Mouse (Mus musculus): ENCODE measurements around the gene Med4. TPM values are rescaled to one million over a fixed set of nuclear protein-coding genes. Genes with fewer than 3 reads are reported as not detected.
"Not testable (repeated sequence)": the region's sequence is repeated elsewhere in the genome, so short reads cannot be mapped to it uniquely, and the experiment has no call there.

Med4 gene
- total RNA-seq, 4 experiments from 2014 or later = 10.1 to 14.5 (median 12.7) TPM

GRCm38 (mm10) chr14:73501721-73502120, 8.1 kb upstream of the Med4 start:
- no peak for DNase-seq (ENCODE audit: low spot score in 2 of 2)

DNA sequence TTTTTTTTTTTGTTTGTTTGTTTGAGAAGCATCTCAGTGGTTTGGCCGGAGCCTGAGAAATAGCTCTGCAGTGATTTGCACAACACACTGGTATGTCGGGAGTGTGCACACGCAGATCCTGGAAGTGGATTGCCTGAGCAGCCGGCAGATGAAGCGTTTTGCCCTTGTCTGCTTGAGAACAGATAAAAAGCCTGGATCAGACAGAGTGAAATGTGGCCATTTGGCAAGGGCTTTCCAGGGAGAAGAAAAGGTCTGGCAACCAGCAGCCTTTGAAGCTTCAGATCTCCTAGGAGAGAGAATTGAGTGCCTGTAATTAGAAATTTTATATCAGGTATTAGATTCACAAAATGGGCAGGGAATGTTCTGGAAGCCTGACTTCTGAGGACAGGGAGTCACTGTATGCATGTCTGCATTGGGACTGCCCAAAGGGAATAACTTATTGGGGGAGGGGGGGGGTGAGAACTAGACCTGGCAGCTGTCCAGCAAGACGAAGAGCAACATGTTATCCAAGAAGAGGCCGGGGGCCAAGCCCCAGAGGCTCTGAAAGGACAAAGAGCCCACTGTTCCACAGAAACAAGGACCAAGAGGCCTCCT, 7.1 kb upstream of the Med4 start:
- DNase-seq (ENCODE audit: low spot score in 2 of 2) = no peak

DNA sequence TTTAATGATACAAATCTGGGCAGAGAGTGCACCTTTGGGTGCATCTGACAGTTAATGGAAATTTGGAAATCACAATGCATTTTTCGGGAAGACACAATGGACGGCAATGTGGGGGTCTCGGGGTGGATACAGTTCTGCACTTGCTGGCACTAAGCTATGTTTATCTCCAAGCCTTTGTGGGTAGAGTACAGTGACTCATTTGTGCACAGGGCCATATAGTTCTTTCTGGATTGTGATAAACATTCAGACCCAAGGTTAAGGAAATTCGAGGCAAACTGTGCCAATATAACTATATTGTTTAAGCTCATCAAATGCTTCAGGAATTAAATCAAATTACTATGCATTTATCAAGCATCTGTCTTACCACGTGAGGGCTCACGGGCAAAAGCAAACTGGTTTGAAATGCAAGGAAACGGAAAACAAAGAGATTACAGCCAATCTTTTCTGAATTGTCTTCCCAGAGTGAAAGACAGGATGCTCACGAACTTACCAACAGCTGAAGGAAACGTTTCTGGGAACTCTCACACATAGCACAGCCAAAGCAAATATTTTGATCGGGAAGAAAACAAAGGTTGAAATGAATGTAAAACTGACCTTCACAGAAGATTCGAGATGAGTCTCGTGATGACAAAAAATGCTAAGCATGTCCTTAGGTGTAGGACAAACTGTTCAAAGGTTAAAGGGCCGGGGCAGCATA, 6.4 kb upstream of the Med4 start:
- no peak for DNase-seq (ENCODE audit: low spot score in 2 of 2)

DNA sequence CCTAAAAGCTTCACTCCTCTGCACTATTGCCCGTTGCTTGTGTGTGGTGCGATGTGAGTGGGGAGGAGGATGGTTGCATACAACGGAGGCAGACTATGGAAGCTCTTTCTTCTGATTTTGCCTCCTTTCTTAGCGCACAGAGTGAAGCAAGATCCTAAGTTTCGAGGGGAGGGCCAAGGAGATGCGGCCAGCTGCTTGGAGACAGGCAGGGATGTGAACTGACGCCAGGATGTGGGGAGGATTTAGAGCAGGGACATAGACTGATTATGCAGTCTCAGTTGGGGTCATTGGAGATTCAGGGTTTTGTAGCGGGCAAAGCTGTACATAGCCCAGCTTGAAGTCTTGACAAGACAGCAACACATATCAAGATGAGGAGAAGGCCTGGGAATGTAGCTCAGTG, 3.5 kb upstream of the Med4 start:
- DNase-seq (ENCODE audit: low spot score in 2 of 2) = no peak

GRCm38 (mm10) chr14:73507200-73507599, 2.6 kb upstream of the Med4 start:
- DNase-seq (ENCODE audit: low spot score in 2 of 2) = no peak

DNA sequence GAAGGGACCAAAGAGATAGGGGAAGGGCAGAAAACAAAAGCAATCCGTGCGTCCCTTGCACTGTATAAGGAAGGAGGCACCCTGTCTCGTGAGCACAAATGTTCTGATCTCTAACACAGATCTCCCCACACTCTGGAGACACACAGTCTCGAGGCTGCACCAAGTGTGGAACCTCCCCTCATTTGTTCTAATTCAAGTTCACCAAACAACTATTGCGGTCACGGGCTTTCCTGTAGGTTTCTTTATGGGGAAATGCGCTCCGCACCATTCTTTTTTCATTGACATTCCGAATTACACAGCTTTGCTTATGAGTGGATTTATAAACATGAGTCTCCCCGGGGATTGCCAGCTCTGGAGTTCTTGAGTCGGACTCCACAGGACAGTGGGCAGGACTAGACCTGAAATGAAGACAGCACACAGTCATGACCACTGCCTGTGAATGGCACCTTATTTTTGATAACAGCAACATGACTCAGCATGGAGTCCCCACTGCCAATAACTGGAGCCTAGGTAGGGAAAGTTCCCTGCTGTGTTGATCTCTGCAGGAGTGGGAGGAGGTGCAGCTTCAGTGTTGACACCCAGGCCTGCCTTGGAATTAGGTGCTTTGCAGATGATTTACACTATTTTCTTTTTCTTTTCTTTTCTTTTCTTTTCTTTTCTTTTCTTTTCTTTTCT, 2.0 kb upstream of the Med4 start:
- DNase-seq (ENCODE audit: low spot score in 2 of 2) = no peak

- DNase-seq (ENCODE audit: low spot score in 2 of 2) = no peak
Measured at GRCm38 (mm10) chr14:73508630-73509395, 1.0 kb upstream of the Med4 start.

GRCm38 (mm10) chr14:73524136-73524535, 14.3 kb downstream of the Med4 start:
- DNase-seq (ENCODE audit: low spot score in 2 of 2) = no peak

DNA sequence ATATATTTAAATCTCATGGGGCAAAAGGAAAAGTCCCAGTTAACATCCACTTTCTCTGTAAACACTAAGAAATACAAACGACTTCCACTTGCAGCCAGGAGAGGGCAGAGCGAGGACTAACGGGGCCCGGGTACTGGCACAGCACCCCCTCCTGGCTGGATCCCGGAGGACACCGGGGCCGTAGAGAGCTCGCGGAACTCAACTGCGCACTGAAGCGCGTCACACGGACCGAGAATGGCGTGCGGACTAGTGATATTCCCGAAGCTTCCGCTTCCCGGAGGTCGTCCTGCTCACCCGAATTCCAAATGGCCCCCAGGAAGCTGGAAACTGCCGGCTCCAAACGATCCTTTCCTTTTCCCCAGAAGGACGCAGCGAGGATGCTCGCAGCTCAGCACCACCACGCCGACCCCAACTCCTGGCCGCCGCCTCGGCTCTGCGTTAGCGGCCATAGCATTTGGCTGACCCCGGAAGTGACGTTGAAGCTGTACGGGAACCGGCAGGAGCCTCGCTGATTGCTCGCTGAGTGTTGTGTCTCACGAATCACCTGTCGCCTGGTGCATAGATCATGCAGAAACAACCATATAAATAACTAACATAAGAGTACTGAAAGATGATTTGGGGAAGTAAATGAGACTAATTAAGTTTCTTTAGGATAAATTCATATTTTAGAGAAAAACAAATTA, 15.1 kb downstream of the Med4 start, which contains the start of gene Sucla2:
Gene Sucla2 (plus strand): TSS at position 554 of the 683 bp plus-strand sequence.
- DNase-seq (ENCODE audit: low spot score in 2 of 2) = peak; percentile 89

GRCm38 (mm10) chr14:73528661-73529060, 18.8 kb downstream of the Med4 start:
- DNase-seq (ENCODE audit: low spot score in 2 of 2) = not testable (repeated sequence)

GRCm38 (mm10) chr14:73533755-73534465, 24.1 kb downstream of the Med4 start:
- DNase-seq (ENCODE audit: low spot score in 2 of 2) = no peak

DNA sequence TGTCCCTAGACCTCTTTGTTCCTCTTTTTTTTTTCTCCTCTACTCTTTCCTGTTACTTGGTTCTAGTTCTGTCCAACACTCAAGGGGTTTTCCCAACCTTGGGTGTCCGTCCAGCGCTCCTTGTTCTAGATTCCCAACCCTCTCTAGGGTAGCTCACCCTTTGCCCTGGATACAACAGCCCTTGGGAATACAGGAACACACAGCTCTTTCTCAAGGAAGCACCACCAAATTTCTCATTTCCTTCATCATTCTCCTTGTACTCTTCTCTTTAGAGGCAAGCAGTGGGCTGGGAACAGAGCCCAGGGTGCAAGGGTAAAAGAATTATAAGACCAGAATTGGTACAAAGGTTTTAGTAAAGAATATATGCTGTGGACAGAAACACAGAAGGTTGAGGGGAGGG, 25.8 kb downstream of the Med4 start:
- no peak for DNase-seq (ENCODE audit: low spot score in 2 of 2)

DNA sequence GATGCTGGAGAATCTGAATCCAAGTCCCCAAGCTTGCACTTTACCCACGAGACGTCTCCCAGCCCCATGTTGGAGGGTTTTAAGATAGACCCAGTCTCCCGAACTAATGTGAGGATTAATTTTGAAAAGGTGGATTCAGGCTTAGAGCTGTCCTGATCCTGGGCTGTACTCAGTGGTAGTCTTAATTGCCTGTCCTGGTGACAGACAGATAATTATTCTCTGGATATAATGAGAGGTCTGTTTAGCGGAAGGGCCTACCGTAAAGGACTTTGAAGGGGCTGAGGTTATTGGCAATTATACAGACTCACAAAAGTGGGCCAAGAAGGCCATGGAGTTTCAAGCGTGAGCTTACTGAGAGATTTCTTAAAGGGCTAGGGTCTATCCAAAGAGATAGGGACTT, 34.0 kb downstream of the Med4 start:
- no peak for DNase-seq (ENCODE audit: low spot score in 2 of 2)

DNA sequence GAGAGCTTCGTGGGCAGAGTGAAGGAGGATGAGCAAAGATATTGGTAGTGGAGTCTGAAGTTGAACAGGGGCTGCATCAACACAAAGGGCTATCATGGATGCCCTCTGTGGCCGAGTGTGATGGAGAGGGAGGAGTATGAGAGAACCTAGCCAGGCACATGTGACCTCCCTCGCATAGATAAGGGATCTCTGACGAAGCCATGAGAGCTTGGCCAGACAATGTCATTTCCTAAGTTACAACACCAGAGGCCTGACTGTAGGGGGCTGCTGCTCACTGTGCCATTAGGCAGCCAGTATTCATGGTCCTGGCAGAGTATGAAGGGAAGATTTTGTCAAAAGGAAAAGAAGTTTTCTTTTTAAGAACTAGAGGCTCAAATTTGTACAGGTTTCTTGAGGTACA, 37.2 kb downstream of the Med4 start:
- DNase-seq (ENCODE audit: low spot score in 2 of 2) = no peak

- DNase-seq (ENCODE audit: low spot score in 2 of 2) = no peak
Measured at GRCm38 (mm10) chr14:73548051-73548450, 38.2 kb downstream of the Med4 start, which contains the start of gene Nudt15. TSS of gene Nudt15 (minus strand) at chr14:73548242.

DNA sequence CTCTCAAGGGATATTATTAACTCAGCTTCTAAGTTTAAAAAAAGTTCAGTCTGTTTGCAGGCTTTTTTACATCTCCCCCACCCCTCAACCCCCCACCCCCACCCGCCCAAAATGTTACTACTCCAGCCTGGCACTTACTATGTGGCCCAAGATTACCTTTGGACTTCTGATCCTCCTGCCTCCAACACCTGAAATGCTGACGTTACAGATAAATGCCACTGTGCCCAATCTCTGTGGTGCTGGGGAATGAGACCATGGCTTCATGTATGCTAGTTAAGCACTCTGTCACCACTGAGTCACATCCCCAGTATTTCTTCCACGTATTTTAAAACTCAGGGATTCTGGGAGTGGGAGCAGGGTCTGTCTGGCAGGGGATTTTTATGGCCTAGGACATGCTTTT, 40.5 kb downstream of the Med4 start:
- DNase-seq (ENCODE audit: low spot score in 2 of 2) = no peak

GRCm38 (mm10) chr14:73550732-73551131, 40.9 kb downstream of the Med4 start:
- no peak for DNase-seq (ENCODE audit: low spot score in 2 of 2)

GRCm38 (mm10) chr14:73551164-73551563, 41.3 kb downstream of the Med4 start:
- no peak for DNase-seq (ENCODE audit: low spot score in 2 of 2)

GRCm38 (mm10) chr14:73552341-73553121, 42.7 kb downstream of the Med4 start:
- DNase-seq (ENCODE audit: low spot score in 2 of 2) = peak; percentile 90 to 92

All from gastrocnemius, adult 8-10 months (tissue).